Mouse (Mus musculus): ENCODE results near the gene Draxin. TPM values are rescaled to one million over a fixed set of nuclear protein-coding genes. Genes with fewer than 3 reads are reported as not detected.

Gene Draxin
- polyA plus RNA-seq, 1 experiment from 2014 or later, result 0.29 TPM

- H3K27me3 ChIP-seq (ENCODE audit: insufficient read depth, low read length), result peaks cover 6% of the 10 kb centered on the region; the same call in 1 of the 2 replicates
- H3K9me3 ChIP-seq (ENCODE audit: low read length), result no peaks in the 10 kb centered on the region
- WGBS, result 60% methylated on average over 3 of the region's 3 CpGs
- H3K9ac ChIP-seq (replicated peaks; ENCODE audit: low read length), result no peak overlapping the region
- H3K27ac ChIP-seq (ENCODE audit: low read length), result no peak overlapping the region
- no peak overlapping the region for H3K4me3 ChIP-seq (ENCODE audit: low read length)
- ATAC-seq (ENCODE audit: low FRiP score, low TSS enrichment), result no peak
- H3K4me2 ChIP-seq (replicated peaks; ENCODE audit: low read depth, low read length), result no peak overlapping the region
- H3K4me1 ChIP-seq (ENCODE audit: insufficient read depth, low read length), result peaks cover 23% of the 10 kb centered on the region
- H3K36me3 ChIP-seq (ENCODE audit: insufficient read depth, low read length), result 0 out of 2 replicates have a peak, but pooled peaks cover 7% of the 10 kb centered on the region
Measured at GRCm38 (mm10) chr4:148154982-148155381, 24.5 kb upstream of the Draxin start.

- Histone ChIP-seq H3K27ac (ENCODE audit: low read length) (no peak overlapping the region), H3K4me3 (ENCODE audit: low read length) (no peak overlapping the region), H3K4me2 (replicated peaks; ENCODE audit: low read depth, low read length) (no peak overlapping the region), H3K27me3 (ENCODE audit: insufficient read depth, low read length) (peaks cover 4% of the 10 kb centered on the region; the same call in 1 of the 2 replicates), H3K4me1 (ENCODE audit: insufficient read depth, low read length) (peaks cover 29% of the 10 kb centered on the region), H3K36me3 (ENCODE audit: insufficient read depth, low read length) (0 out of 2 replicates have a peak, but pooled peaks cover 7% of the 10 kb centered on the region), H3K9me3 (ENCODE audit: low read length) (no peaks in the 10 kb centered on the region), H3K9ac (replicated peaks; ENCODE audit: low read length) (no peak overlapping the region)
- ATAC-seq (ENCODE audit: low FRiP score, low TSS enrichment), result no peak
- 92% methylated on average over 4 of the region's 4 CpGs for WGBS
Measured at GRCm38 (mm10) chr4:148154006-148154405, 23.5 kb upstream of the Draxin start.

GRCm38 (mm10) chr4:148152547-148152946 lies 22.0 kb upstream of the Draxin start:
- H3K36me3 ChIP-seq (ENCODE audit: insufficient read depth, low read length), result 0 out of 2 replicates have a peak, but pooled peaks cover 7% of the 10 kb centered on the region
- WGBS, result 89% methylated on average over 5 of the region's 5 CpGs
- no peak overlapping the region for H3K9ac ChIP-seq (replicated peaks; ENCODE audit: low read length)
- H3K4me2 ChIP-seq (replicated peaks; ENCODE audit: low read depth, low read length), result no peak overlapping the region
- H3K27ac ChIP-seq (ENCODE audit: low read length), result no peak overlapping the region
- H3K4me1 ChIP-seq (ENCODE audit: insufficient read depth, low read length), result peaks cover 22% of the 10 kb centered on the region
- H3K4me3 ChIP-seq (ENCODE audit: low read length), result no peak overlapping the region
- ATAC-seq (ENCODE audit: low FRiP score, low TSS enrichment), result no peak
- H3K9me3 ChIP-seq (ENCODE audit: low read length), result no peaks in the 10 kb centered on the region
- H3K27me3 ChIP-seq (ENCODE audit: insufficient read depth, low read length), result no peaks in the 10 kb centered on the region

- under 1% methylated on average over 67 of the region's 67 CpGs for WGBS
- no peaks in the 10 kb centered on the region for H3K9me3 ChIP-seq (ENCODE audit: low read length)
- H3K4me2 ChIP-seq (replicated peaks; ENCODE audit: low read depth, low read length), result peak within 1 kb of the TSS; percentile 93
- H3K27me3 ChIP-seq (ENCODE audit: insufficient read depth, low read length), result no peaks in the 10 kb centered on the region
- peak; percentile 86 for ATAC-seq (ENCODE audit: low FRiP score, low TSS enrichment)
- H3K4me3 ChIP-seq (ENCODE audit: low read length), result peak within 1 kb of the TSS; percentile 71
- H3K4me1 ChIP-seq (ENCODE audit: insufficient read depth, low read length), result peaks cover 22% of the 10 kb centered on the region
- peak within 1 kb of the TSS; percentile 87 for H3K27ac ChIP-seq (ENCODE audit: low read length)
- peak within 1 kb of the TSS; percentile 83 for H3K9ac ChIP-seq (replicated peaks; ENCODE audit: low read length)
- H3K36me3 ChIP-seq (ENCODE audit: insufficient read depth, low read length), result 0 out of 2 replicates have a peak, but pooled peaks cover 7% of the 10 kb centered on the region
Measured at GRCm38 (mm10) chr4:148151267-148152168, 21.0 kb upstream of the Draxin start, which contains the start of gene Fbxo6. TSS of gene Fbxo6 (minus strand) at chr4:148152140.

- peak overlapping the region; percentile 83; the same call in 1 of the 2 replicates for H3K9ac ChIP-seq (replicated peaks; ENCODE audit: low read length)
Measured at GRCm38 (mm10) chr4:148150953-148151266, 20.4 kb upstream of the Draxin start.

GRCm38 (mm10) chr4:148150242-148150641 lies 19.7 kb upstream of the Draxin start:
- no peaks in the 10 kb centered on the region for H3K9me3 ChIP-seq (ENCODE audit: low read length)
- peaks cover 7% of the 10 kb centered on the region for H3K36me3 ChIP-seq (ENCODE audit: insufficient read depth, low read length)
- no peak overlapping the region for H3K4me3 ChIP-seq (ENCODE audit: low read length)
- H3K4me1 ChIP-seq (ENCODE audit: insufficient read depth, low read length), result peaks cover 22% of the 10 kb centered on the region
- WGBS, result 28% methylated on average over 7 of the region's 7 CpGs
- no peaks in the 10 kb centered on the region for H3K27me3 ChIP-seq (ENCODE audit: insufficient read depth, low read length)
- peak overlapping the region; percentile 20; the same call in 1 of the 2 replicates for H3K9ac ChIP-seq (replicated peaks; ENCODE audit: low read length)
- ATAC-seq (ENCODE audit: low FRiP score, low TSS enrichment), result no peak
- H3K4me2 ChIP-seq (replicated peaks; ENCODE audit: low read depth, low read length), result no peak overlapping the region; the same call in none of the 2 replicates
- peak overlapping the region; percentile 64 for H3K27ac ChIP-seq (ENCODE audit: low read length)

More at GRCm38 (mm10) chr4:148150953-148151266, 20.4 kb upstream of the Draxin start:
- Histone ChIP-seq H3K4me3 (ENCODE audit: low read length) (peak overlapping the region; percentile 71), H3K36me3 (ENCODE audit: insufficient read depth, low read length) (peaks cover 3% of the 10 kb centered on the region; the same call in 1 of the 2 replicates), H3K27me3 (ENCODE audit: insufficient read depth, low read length) (no peaks in the 10 kb centered on the region), H3K4me1 (ENCODE audit: insufficient read depth, low read length) (peaks cover 22% of the 10 kb centered on the region), H3K4me2 (replicated peaks; ENCODE audit: low read depth, low read length) (peak overlapping the region; percentile 93), H3K9me3 (ENCODE audit: low read length) (no peaks in the 10 kb centered on the region), H3K27ac (ENCODE audit: low read length) (peak overlapping the region; percentile 64)
- ATAC-seq (ENCODE audit: low FRiP score, low TSS enrichment), result no peak
- 24% methylated on average over 3 of the region's 3 CpGs for WGBS

GRCm38 (mm10) chr4:148149540-148149939 lies 19.0 kb upstream of the Draxin start:
- Histone ChIP-seq H3K4me1 (ENCODE audit: insufficient read depth, low read length) (peaks cover 22% of the 10 kb centered on the region), H3K9me3 (ENCODE audit: low read length) (no peaks in the 10 kb centered on the region), H3K4me3 (ENCODE audit: low read length) (no peak overlapping the region), H3K36me3 (ENCODE audit: insufficient read depth, low read length) (peaks cover 14% of the 10 kb centered on the region), H3K9ac (replicated peaks; ENCODE audit: low read length) (0 out of 2 replicates have a peak overlapping the region, but pooled peaks have one; percentile 20), H3K27me3 (ENCODE audit: insufficient read depth, low read length) (no peaks in the 10 kb centered on the region), H3K4me2 (replicated peaks; ENCODE audit: low read depth, low read length) (peak overlapping the region; percentile 11; the same call in 1 of the 2 replicates), H3K27ac (ENCODE audit: low read length) (peak overlapping the region; percentile 64)
- 30% methylated on average over 12 of the region's 12 CpGs for WGBS
- ATAC-seq (ENCODE audit: low FRiP score, low TSS enrichment), result no peak

- 93% methylated on average over 2 of the region's 2 CpGs for WGBS
Measured at GRCm38 (mm10) chr4:148147714-148148113, 17.2 kb upstream of the Draxin start.

GRCm38 (mm10) chr4:148143721-148144120 lies 13.2 kb upstream of the Draxin start:
- Histone ChIP-seq H3K4me1 (ENCODE audit: insufficient read depth, low read length) (peaks cover 12% of the 10 kb centered on the region; the same call in 1 of the 2 replicates), H3K9ac (replicated peaks; ENCODE audit: low read length) (no peak overlapping the region), H3K4me3 (ENCODE audit: low read length) (no peak overlapping the region), H3K27ac (ENCODE audit: low read length) (no peak overlapping the region), H3K36me3 (ENCODE audit: insufficient read depth, low read length) (peaks cover 16% of the 10 kb centered on the region), H3K4me2 (replicated peaks; ENCODE audit: low read depth, low read length) (no peak overlapping the region), H3K27me3 (ENCODE audit: insufficient read depth, low read length) (no peaks in the 10 kb centered on the region; the same call in 1 of the 2 replicates), H3K9me3 (ENCODE audit: low read length) (no peaks in the 10 kb centered on the region)
- ATAC-seq (ENCODE audit: low FRiP score, low TSS enrichment), result no peak
- WGBS, result 86% methylated on average over 5 of the region's 5 CpGs

More at GRCm38 (mm10) chr4:148147714-148148113, 17.2 kb upstream of the Draxin start:
- peaks cover 16% of the 10 kb centered on the region for H3K36me3 ChIP-seq (ENCODE audit: insufficient read depth, low read length)
- no peak overlapping the region for H3K27ac ChIP-seq (ENCODE audit: low read length)
- no peak overlapping the region for H3K4me2 ChIP-seq (replicated peaks; ENCODE audit: low read depth, low read length)
- ATAC-seq (ENCODE audit: low FRiP score, low TSS enrichment), result no peak
- H3K27me3 ChIP-seq (ENCODE audit: insufficient read depth, low read length), result no peaks in the 10 kb centered on the region
- H3K9me3 ChIP-seq (ENCODE audit: low read length), result no peaks in the 10 kb centered on the region
- H3K4me3 ChIP-seq (ENCODE audit: low read length), result no peak overlapping the region
- peaks cover 22% of the 10 kb centered on the region for H3K4me1 ChIP-seq (ENCODE audit: insufficient read depth, low read length)
- H3K9ac ChIP-seq (replicated peaks; ENCODE audit: low read length), result no peak overlapping the region
